Mouse (Mus musculus): ENCODE data around the gene Pdlim5.

DNA sequence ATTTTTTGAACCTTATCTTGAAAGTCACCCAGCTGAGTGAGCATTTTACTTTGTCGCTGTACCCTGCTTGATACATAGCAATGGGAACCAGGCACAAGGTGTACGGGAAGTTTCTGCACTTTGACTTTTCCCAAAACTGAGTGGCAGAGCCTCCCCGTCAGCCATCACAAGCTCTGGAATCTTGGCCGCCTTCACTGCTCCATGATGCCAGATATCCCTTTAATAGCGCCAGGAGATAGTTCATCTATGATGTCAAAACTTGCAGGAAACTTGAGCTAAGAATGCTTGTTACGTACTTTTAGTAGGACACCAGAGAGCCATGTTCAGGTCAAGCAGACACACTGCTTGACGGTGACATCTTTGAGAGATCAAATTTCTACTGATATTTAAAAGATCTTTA lies 46.7 kb upstream of the Pdlim5 start:
- TF ChIP-seq EP300 (IDR thresholded peaks at IDR 0.05; ENCODE audit: low read depth) (no peak), CTCF (IDR thresholded peaks at IDR 0.05; ENCODE audit: low read depth) (no peak)

All from liver, postnatal 0 days (tissue).